Mouse (Mus musculus) liver, embryonic 14.5 days (tissue): Measurements from ENCODE around the gene Fxyd3.

Source experiments
- CTCF ChIP-seq: IDR thresholded peaks from 2 replicates; pipeline ENCODE4 v1.5.1; 2016; ENCODE audit warnings: antibody characterized with exemption, low read depth, control low read depth
- EP300 ChIP-seq: IDR thresholded peaks from 2 replicates; pipeline ENCODE4 v1.6.1; 2016; ENCODE audit warnings: antibody characterized with exemption, low read depth

GRCm38 (mm10) chr7:31060621-31061010 lies 15.9 kb downstream of the Fxyd3 start:
- TF ChIP-seq CTCF, result no peak
- no peak for TF ChIP-seq EP300
